Mouse (Mus musculus) E14TG2a.4 (cell line): ENCODE data around the gene Myo3b.

ENCODE experiments used
- CTCF ChIP-seq: conservative IDR thresholded peaks from 2 replicates; pipeline ENCODE4 v1.5.1; 2014; ENCODE audit warnings: low read length
- NANOG ChIP-seq: IDR thresholded peaks from 2 replicates; pipeline ENCODE4 v1.6.1; 2014; ENCODE audit warnings: borderline replicate concordance, low read length, mixed read lengths
- POU5F1 ChIP-seq: IDR thresholded peaks from 2 replicates; pipeline ENCODE4 v1.6.1; 2014; ENCODE audit warnings: low read length, borderline replicate concordance

DNA sequence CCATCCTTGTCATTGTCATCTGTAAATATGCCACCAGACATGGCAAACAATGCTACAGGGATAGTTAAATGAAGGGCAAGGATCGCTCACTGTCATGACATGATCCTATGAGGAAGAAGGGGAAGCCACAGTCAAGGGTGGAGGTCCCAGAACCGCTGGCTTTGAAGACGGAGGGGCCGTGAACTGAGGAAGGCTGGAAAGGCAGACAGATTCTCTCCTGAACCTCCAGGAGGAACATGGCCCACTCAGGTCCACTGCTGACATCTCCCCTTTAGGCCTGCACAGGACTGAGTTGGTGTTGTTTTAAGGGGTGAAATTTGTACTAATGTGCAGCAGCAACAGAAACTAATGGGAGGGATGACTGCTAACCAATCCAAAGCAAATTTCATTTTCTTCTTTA, 19.3 kb downstream of the Myo3b start:
- TF ChIP-seq CTCF (no peak), NANOG (no peak), POU5F1 (no peak)
